Mouse (Mus musculus) ES-Bruce4 (cell line): ENCODE results near the gene E2f2. TPM values are rescaled to one million over a fixed set of nuclear protein-coding genes. Genes with fewer than 3 reads are reported as not detected.

ENCODE experiments used
- H3K27ac ChIP-seq: 2 replicates; pipeline ENCODE4 v1.5.1; 2012; ENCODE audit warnings: low read length, inconsistent platforms; ENCODE audit not compliant: insufficient read depth
- H3K27me3 ChIP-seq: 2 replicates; pipeline ENCODE4 v1.6.1; 2012; ENCODE audit warnings: mild to moderate bottlenecking, low read length, inconsistent platforms; ENCODE audit not compliant: control insufficient read depth, poor library complexity, insufficient read depth, severe bottlenecking
- H3K36me3 ChIP-seq: 2 replicates; pipeline ENCODE4 v1.6.1; 2012; ENCODE audit warnings: inconsistent platforms, mild to moderate bottlenecking, low read length, moderate library complexity; ENCODE audit not compliant: control insufficient read depth, poor library complexity, insufficient read depth, severe bottlenecking
- H3K4me1 ChIP-seq: one replicate; pipeline ENCODE4 v1.8.1; 2011; ENCODE audit warnings: low read length; ENCODE audit not compliant: control insufficient read depth, insufficient read depth
- H3K4me3 ChIP-seq: 2 replicates; pipeline ENCODE4 v1.5.1; 2011; ENCODE audit warnings: low read depth, mild to moderate bottlenecking, low read length
- H3K9ac ChIP-seq: 2 replicates; pipeline ENCODE4 v1.6.1; 2012; ENCODE audit warnings: low read depth, mild to moderate bottlenecking, inconsistent platforms; ENCODE audit not compliant: poor library complexity, severe bottlenecking
- H3K9me3 ChIP-seq: replicated peaks from 2 replicates; pipeline ENCODE4 v1.6.1; 2012; ENCODE audit warnings: mild to moderate bottlenecking, low read length, inconsistent platforms; ENCODE audit not compliant: control insufficient read depth, poor library complexity, insufficient read depth, severe bottlenecking
- CTCF ChIP-seq: IDR thresholded peaks from one replicate; pipeline ENCODE4 v1.8.1; 2011; ENCODE audit warnings: low read depth, low read length
- EP300 ChIP-seq: IDR thresholded peaks from 2 replicates; pipeline ENCODE4 v1.6.1; 2011; ENCODE audit warnings: low read depth, low read length; ENCODE audit not compliant: insufficient read depth
- POLR2A ChIP-seq: IDR thresholded peaks from one replicate; pipeline ENCODE4 v1.8.1; 2011; ENCODE audit warnings: low read length; ENCODE audit not compliant: insufficient read depth
- polyA plus RNA-seq: library from polyadenylated mRNA; stranded (reverse); fragments of >200 nt; gene quantifications from 2 replicates; pipeline ENCODE4 v1.2.4, GENCODE M21; 2011; ENCODE audit warnings: low read depth; ENCODE audit not compliant: missing spikeins, insufficient read depth, insufficient read length

E2f2 gene
- polyA plus RNA-seq, 1 experiment: 6.3 TPM

GRCm38 (mm10) chr4:136210931-136211330 lies 38.7 kb downstream of the E2f2 start:
- TF ChIP-seq CTCF (no peak), POLR2A (no peak), EP300 (no peak)
- Histone ChIP-seq H3K36me3 (no peaks in the 10 kb centered on the region), H3K27ac (no peak overlapping the region), H3K27me3 (no peaks in the 10 kb centered on the region), H3K9me3 (no peaks in the 10 kb centered on the region), H3K4me1 (no peaks in the 10 kb centered on the region), H3K4me3 (no peak overlapping the region), H3K9ac (no peak overlapping the region)

GRCm38 (mm10) chr4:136213629-136214028 lies 41.4 kb downstream of the E2f2 start:
- no peaks in the 10 kb centered on the region for H3K27me3 ChIP-seq
- H3K4me1 ChIP-seq: no peaks in the 10 kb centered on the region
- H3K27ac ChIP-seq: no peak overlapping the region
- H3K9me3 ChIP-seq: no peaks in the 10 kb centered on the region
- no peak overlapping the region for H3K9ac ChIP-seq
- TF ChIP-seq EP300 (no peak), POLR2A (no peak), CTCF (no peak)
- H3K36me3 ChIP-seq: no peaks in the 10 kb centered on the region
- no peak overlapping the region for H3K4me3 ChIP-seq

- no peaks in the 10 kb centered on the region for H3K9me3 ChIP-seq
- H3K4me3 ChIP-seq: no peak overlapping the region
- H3K4me1 ChIP-seq: no peaks in the 10 kb centered on the region
- no peak overlapping the region for H3K9ac ChIP-seq
- no peaks in the 10 kb centered on the region for H3K36me3 ChIP-seq
- no peak for TF ChIP-seq EP300
- no peak for TF ChIP-seq POLR2A
- no peak for TF ChIP-seq CTCF
- H3K27me3 ChIP-seq: no peaks in the 10 kb centered on the region
- H3K27ac ChIP-seq: no peak overlapping the region
Measured at GRCm38 (mm10) chr4:136214828-136215227, 42.6 kb downstream of the E2f2 start.

GRCm38 (mm10) chr4:136215576-136215975 lies 43.4 kb downstream of the E2f2 start:
- no peaks in the 10 kb centered on the region for H3K36me3 ChIP-seq
- H3K9ac ChIP-seq: no peak overlapping the region
- H3K4me3 ChIP-seq: no peak overlapping the region
- H3K27ac ChIP-seq: no peak overlapping the region
- TF ChIP-seq EP300: no peak
- TF ChIP-seq CTCF: no peak
- no peak for TF ChIP-seq POLR2A
- H3K27me3 ChIP-seq: no peaks in the 10 kb centered on the region
- no peaks in the 10 kb centered on the region for H3K9me3 ChIP-seq
- H3K4me1 ChIP-seq: no peaks in the 10 kb centered on the region

GRCm38 (mm10) chr4:136217063-136217462 lies 44.9 kb downstream of the E2f2 start:
- Histone ChIP-seq H3K4me1 (no peaks in the 10 kb centered on the region), H3K9me3 (no peaks in the 10 kb centered on the region), H3K4me3 (no peak overlapping the region), H3K27ac (no peak overlapping the region), H3K27me3 (no peaks in the 10 kb centered on the region), H3K9ac (no peak overlapping the region), H3K36me3 (no peaks in the 10 kb centered on the region)
- TF ChIP-seq POLR2A: no peak
- TF ChIP-seq EP300: no peak
- TF ChIP-seq CTCF: no peak

- no peaks in the 10 kb centered on the region for H3K27me3 ChIP-seq
Measured at GRCm38 (mm10) chr4:136218595-136219214, 46.5 kb downstream of the E2f2 start.

More at GRCm38 (mm10) chr4:136218595-136219214, 46.5 kb downstream of the E2f2 start:
- Histone ChIP-seq H3K9ac (no peak overlapping the region), H3K36me3 (no peaks in the 10 kb centered on the region), H3K9me3 (no peaks in the 10 kb centered on the region), H3K4me1 (no peaks in the 10 kb centered on the region), H3K4me3 (no peak overlapping the region), H3K27ac (no peak overlapping the region)
- TF ChIP-seq POLR2A (no peak), CTCF (peak; percentile 44), EP300 (no peak)
